Mouse (Mus musculus): ENCODE data around the gene Ints11.

The Ints11 gene

DNA sequence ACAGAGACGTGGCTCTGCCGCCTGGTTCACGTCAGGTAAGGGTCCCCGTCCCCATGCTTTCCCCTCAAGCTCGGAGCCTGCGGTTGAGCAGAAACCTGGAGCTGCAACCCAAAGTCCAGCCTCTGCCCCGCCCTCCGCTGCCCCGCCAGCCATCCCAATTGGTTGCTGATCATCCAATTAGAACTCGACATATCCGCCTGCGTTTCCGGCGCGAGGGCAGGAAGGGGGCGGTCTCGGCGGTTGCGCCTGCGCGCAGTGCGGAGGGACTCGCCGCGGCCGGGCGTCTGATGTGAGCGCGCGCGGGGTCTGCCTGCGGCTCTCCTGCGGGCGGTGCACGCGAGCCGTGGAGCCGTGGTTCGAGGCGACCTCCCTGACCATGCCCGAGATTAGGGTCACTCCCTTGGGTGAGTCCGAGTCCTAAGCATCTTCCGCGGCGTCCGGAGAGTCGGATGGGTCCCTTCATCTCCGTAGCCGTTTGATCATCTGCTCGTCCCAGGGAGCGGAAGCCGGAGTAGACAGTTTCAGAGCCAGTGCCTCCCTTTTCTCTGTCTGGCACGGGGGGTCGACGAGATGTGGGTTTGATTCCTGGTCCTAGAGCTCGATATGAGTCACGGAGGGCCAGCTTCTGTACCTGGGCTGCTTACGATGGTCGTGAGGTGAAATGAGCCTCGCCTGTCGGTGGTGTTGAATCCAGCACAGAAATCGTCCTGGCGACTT lies at the start of gene Ints11, which contains the start of gene Cptp:
Gene Ints11, plus strand, starts transcription at position 230 of the 717 bp plus-strand sequence.
Gene Cptp, minus strand, starts transcription at position 124 of the 717 bp plus-strand sequence.
- CTCF ChIA-PET: no interaction called here

DNA sequence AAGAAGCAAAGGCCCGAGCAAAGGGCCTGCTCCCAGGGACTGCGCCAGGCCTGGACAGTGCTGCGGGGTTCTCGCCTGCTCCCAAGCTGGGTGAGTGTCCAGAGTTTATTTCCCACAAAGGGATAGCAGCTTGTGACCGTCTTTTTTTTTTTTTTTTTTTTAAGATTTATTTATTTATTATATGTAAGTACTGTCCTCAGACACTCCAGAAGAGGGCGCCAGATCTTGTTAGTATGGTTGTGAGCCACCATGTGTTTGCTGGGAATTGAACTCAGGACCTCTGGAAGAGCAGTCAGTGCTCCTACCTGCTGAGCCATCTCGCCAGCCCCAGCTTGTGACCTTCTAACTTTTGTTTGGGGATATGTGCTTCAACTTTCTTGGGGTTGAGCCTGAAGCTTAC lies 48.3 kb upstream of the Ints11 start:
- CTCF ChIA-PET: interaction anchor here (0.6 kb wide), 1 partner anchor 595 kb away, joined by 4 read pairs; no protein-coding TSS in a partner anchor

DNA sequence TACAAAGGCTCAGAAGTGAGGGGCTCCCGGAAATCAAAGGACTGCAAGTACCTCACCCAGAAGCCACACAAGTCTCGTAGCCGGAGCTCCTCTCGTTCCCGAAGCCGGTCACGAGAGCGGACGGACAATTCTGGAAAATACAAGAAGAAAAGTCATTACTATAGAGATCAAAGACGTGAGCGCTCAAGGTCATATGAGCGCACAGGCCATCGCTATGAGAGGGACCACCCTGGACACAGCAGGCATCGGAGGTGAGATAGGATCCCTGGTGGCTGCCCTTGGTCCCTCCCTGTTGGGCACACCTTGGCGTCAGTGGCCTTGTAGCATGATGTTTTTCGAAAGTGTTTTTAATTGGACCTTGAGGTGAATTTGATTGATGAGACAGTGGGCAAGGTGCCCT lies 45.9 kb upstream of the Ints11 start:
- CTCF ChIA-PET: no interaction called here

DNA sequence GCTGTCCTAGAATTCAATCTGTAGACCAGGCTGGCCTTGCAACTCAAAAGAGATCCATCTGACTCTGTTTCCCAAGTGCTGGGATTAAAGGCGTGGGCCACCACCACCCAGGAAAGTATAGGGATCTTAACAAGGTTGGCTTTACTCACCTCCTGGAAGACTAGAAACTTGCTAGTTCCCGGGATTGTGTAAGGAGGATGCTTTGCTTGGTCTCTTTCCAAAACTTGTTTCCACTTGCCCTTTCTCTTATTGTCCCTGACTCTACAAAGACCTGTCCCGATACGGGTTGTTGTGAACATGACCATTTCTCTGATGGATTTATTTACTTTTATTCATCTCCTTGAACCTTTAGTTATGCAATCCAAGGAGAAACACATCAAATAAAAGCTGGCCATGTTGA lies 39.5 kb upstream of the Ints11 start:
- CTCF ChIA-PET: no interaction called here

DNA sequence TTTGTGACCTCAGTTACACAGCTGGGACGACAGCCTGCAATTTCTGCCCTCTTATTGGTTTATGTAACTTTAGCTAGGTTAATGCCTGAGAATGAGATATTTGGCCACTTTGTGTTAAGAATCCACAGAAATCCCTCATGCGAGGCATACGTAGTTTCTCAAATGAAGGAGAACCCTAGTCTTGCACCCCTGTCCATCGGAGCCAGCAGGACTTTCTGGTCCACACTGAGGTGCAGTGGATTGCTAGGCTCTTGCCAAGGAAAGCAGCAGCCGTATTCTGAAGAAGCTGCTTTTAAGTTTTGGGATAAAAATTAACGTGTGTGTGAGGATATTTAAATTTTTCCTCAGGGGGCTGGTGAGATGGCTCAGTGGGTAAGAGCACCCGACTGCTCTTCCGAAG lies 38.8 kb upstream of the Ints11 start:
- CTCF ChIA-PET: no interaction called here

DNA sequence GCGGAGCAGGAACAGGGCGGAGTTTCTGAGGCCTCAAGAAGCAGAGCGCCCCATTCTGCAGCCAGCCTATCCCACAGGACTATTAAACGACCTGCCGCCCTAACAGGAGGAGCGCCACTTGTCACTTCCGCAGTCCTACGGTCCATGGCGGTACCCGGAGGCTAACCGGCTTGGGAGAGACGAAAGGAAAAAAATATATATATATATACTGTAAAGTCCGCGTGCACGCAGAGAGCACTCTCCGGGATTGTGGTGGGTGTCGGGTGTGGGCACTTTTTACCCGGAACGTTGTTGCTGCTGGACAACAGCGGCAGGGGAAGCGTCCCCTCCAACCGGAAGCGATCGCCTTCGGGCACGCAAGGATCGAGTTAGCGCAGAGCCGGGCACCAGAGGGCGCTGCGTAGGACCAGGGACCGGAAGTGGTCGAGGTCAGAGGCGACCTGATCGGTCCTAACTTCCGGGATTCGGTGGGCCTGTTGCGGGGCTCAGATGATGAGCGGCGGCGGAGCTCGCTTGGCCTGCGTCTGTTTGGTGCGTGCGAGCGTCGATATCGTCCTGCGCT lies 38.1 kb upstream of the Ints11 start, which contains the start of gene Aurkaip1:
Gene Aurkaip1, plus strand, starts transcription at position 68 of the 562 bp plus-strand sequence.
- CTCF ChIA-PET: interaction anchor here (1.0 kb wide), 1 partner anchor 9 kb away, joined by 3 read pairs; no protein-coding TSS in a partner anchor

- CTCF ChIA-PET: interaction anchor here (1.0 kb wide), 1 partner anchor 9 kb away, joined by 3 read pairs; no protein-coding TSS in a partner anchor
Observed at GRCm38 (mm10) chr4:155831831-155832230, 37.5 kb upstream of the Ints11 start.

DNA sequence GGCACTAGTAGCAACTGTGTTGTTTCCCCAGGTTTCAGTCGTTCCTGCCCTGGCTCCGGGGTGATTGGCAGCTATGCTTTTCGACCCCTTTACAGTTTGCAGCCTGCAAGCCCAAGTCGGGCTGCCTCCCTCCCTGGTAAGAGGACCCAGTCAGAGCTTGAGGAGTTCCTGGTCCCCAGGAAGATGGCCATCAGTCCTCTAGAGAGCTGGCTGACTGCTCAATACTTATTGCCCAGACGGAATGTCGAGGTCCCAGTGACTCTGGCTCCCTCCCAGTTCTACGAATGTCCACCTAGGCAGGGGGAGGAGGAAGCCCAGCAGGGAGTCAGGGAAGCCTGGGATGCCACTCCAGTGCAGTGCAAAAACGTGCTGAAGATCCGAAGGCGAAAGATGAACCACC lies 37.0 kb upstream of the Ints11 start:
- CTCF ChIA-PET: interaction anchor here (1.0 to 2.0 kb wide), 3 partner anchors 8 to 14 kb away, joined by 3 to 5 read pairs (median 4); partner anchors contain the start of gene Dvl1

DNA sequence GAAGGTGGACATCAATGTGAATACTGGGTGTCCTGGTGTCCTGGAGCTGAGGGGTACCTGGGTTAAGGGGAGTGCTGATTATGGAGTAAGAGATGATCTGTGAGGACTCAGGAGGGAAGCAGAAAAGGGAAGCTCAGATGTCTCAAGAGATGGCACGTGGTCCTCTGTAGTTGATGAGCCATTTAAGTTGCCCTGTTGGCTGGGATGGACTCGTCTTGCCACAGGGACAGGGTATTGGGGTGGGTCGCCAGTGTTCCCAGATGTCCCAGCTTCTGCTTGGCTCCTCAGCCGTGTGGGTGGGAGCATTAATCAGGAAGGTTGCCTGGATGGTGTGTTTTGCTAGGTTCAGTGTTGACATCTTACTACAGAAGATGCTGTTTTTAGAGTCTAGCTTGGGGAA lies 36.1 kb upstream of the Ints11 start:
- CTCF ChIA-PET: interaction anchor here (0.8 to 2.0 kb wide), 3 partner anchors 11 to 35 kb away, joined by 3 to 5 read pairs (median 4); partner anchors contain the start of gene Dvl1

DNA sequence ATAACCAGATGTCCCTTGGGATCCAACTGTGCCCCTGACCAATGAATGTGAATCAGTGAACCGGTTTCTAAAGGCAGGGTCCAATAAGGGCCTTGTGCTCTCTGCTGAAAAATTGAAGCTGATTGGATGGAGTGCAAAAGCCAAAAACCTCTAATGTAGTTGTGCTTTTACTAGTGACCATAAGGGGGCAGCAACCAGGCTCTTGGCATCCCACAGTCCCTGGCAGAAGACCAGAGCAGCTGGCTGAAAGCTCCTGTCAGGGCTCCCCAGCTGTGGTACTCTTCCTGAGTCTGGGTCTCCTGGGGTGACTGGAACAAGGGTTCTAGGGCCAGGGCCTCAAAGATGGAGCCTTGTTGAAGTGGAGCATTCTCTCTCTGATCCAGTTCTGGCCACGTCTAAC lies 35.5 kb upstream of the Ints11 start:
- CTCF ChIA-PET: interaction anchor here (0.7 to 2.0 kb wide), 3 partner anchors 13 to 956 kb away, joined by 3 to 5 read pairs (median 3); partner anchors contain the start of gene Dvl1

DNA sequence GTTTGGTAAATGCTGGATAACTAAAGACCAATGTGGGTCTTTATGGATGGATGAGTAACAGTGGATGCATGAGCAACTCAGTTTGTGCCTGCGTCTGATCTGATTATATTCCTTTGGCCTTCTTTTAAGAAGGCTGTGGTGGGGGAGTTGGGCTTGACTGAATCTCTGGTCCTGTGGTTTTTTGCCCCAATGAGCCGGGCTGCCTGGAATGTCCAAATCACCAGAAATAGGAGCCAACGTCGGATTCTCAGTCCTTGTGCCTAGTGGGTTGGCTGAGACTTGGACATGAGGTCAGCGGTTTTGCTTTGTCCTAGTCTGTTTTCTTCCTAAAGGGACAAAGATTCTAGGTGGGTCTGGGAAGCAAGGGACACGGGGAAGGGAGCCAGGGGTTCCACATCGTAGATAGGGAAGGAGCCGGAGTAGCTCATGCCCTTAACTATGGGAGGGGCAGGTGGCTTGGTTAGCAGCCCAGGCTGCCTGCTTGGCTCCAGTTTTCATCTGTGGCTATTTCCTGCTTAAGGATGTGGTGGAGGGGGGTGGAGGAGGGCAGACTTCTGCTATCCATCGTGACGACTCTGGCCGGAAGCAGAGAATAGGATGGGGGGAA lies 31.8 kb upstream of the Ints11 start:
- CTCF ChIA-PET: no interaction called here

GRCm38 (mm10) chr4:155838187-155839153 lies 30.9 kb upstream of the Ints11 start:
- CTCF ChIA-PET: no interaction called here

- CTCF ChIA-PET: no interaction called here
Observed at GRCm38 (mm10) chr4:155839483-155839910, 29.8 kb upstream of the Ints11 start, which contains the start of gene Mxra8. TSS of gene Mxra8 (plus strand) at chr4:155839680.

DNA sequence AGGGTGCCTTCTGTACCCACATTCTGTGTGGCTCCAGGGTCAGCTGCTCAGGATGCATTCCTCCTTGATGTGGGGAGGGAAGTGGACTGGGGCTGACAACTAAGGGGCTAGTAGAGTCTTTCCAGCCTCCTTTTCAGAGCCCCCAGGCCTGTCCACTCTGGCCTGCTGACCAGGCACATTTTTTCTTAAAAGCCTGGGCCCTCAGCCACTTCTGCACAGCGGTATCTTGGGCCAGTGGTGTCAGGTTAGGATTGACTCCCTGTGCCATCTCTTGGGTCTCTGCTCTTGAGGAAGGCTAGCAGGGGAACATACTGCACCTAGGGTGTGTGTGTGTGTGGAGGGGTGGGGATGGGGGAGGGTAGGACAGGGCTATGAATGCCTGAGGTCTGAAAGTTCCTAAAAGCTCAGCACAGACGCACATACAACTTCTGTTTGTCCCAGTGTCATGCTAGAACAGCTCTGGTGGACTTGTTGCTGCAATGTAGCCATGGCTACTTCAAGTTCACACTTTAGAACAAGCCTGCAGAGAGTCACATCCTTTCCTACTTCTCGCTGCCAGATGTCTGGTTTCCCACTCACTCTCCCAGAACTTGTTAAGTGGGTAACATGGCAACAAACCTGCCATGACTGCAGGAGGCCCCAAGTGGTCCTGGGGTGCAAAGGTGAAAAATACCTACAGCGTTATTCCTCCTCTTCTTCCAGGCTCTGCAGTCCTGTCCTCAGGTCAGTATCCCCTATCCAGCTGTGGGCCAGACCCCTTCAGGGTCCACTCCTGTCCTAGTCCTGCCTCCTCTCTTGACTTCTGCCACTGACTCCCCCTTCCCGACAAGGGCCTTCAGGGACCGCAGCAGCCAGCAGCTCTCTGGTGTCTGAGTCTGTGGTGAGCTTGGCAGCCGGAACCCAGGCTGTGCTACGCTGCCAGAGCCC lies 29.0 kb upstream of the Ints11 start:
- CTCF ChIA-PET: interaction anchor here (1.0 kb wide), 1 partner anchor 8 kb away, joined by 3 read pairs; no protein-coding TSS in a partner anchor

- CTCF ChIA-PET: interaction anchor here (1.0 kb wide), 1 partner anchor 9 kb away, joined by 3 read pairs; no protein-coding TSS in a partner anchor
Observed at GRCm38 (mm10) chr4:155841003-155841454, 28.3 kb upstream of the Ints11 start.

DNA sequence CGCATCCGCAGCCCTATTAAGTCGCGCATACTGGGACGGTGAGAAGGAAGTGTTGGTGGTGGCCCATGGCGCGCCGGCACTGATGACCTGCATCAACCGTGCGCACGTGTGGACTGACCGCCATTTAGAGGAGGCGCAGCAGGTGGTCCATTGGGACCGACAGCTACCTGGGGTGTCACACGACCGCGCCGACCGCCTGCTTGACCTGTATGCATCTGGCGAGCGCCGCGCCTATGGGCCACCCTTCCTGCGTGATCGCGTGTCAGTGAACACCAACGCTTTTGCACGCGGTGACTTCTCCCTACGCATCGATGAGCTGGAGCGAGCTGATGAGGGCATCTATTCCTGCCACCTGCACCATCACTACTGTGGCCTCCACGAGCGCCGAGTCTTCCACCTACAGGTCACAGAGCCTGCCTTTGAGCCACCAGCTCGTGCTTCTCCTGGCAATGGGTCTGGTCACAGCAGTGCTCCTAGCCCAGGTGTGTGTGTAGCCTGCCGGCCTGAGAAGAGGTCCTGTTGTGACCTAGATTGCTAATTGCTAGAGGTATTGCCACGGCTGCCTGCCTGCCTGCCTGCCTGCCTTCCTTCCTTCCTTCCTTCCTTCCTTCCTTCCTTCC lies 27.6 kb upstream of the Ints11 start:
- CTCF ChIA-PET: no interaction called here

DNA sequence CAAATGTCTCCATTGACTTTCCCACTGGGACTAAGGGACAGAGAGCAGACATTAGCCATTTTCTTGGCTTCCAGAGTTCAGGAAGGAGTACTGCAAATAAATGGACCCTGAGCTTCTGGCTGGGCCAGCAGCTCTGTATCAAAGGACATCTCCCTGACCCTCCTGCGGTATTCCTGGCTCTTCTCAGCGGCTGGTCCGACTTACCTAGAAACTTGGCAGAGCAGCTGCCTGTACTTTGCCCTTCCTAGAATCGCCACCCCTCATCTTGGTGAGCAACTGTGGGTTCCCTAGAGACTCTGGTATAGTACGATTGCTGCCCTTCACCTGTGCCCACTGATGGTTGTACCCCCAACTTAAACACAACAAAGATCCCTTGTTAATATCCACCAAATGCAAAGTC lies 26.1 kb upstream of the Ints11 start:
- CTCF ChIA-PET: no interaction called here

DNA sequence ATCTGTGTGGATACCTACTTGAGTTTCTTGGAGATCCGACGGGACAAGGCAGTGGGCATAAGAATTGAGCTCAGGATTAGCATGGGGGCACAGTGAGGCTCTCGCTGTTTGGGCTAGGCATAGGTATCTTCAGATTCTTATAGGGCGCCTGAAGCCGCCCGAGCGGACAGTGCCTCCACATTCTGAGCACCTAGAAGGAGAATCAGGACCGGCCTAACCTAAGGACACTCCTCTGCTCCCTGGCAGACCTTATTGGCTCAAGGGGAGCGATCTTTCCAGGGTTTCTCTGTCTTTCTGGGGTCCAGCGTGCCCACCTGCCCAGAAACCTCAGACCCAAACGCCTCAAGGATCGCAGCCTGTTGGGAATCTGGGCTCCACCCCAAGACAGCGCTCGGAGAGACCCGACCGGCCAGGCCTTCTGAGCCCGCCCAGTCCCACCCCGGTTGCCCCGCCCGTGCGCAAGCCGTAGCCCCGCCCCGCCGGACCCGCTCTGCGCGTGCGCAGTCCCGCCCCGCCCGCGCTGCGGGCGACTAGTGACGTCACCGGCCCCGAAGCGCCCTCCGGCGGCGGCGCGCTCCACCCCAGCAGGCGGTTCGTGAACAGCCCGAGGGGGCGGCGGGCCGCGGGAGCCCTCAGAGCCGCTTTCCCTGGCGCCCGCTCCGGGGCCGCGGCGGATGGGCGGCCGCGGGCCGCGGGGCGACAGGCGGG lies 22.3 kb upstream of the Ints11 start, which contains the start of gene Dvl1:
Gene Dvl1, plus strand, starts transcription at position 532 of the 708 bp plus-strand sequence.
- CTCF ChIA-PET: interaction anchor here (1.9 kb wide), 1 partner anchor 14 kb away, joined by 5 read pairs; no protein-coding TSS in a partner anchor

All from spleen, embryonic (tissue).